Mouse (Mus musculus) left cerebral cortex, adult 8-10 months (tissue): ENCODE data around the gene Pax2. TPM values are rescaled to one million over a fixed set of nuclear protein-coding genes. Genes with fewer than 3 reads are reported as not detected.
"Not testable (repeated sequence)": the region's sequence is repeated elsewhere in the genome, so short reads cannot be mapped to it uniquely, and the experiment has no call there.

Experiments used
- DNase-seq, 2 experiments: peaks; one replicate each; pipeline ENCODE4 v3.0.0; 2022; ENCODE audit warnings: low spot score in 2 of 2
- microRNA-seq, 2 experiments: library from miRNA; unstranded; fragments of <30 nt; microRNA quantifications; one replicate each; pipeline ENCODE4 v1.2.0; 2022
- total RNA-seq, 4 experiments: library from RNA; stranded (reverse); gene quantifications; 2 replicates each; pipeline ENCODE4 v1.2.4; 2022

Pax2 gene
- total RNA-seq, 4 experiments from 2014 or later, result 0.11 to 0.37 (median 0.37) TPM; not detected in 1

DNA sequence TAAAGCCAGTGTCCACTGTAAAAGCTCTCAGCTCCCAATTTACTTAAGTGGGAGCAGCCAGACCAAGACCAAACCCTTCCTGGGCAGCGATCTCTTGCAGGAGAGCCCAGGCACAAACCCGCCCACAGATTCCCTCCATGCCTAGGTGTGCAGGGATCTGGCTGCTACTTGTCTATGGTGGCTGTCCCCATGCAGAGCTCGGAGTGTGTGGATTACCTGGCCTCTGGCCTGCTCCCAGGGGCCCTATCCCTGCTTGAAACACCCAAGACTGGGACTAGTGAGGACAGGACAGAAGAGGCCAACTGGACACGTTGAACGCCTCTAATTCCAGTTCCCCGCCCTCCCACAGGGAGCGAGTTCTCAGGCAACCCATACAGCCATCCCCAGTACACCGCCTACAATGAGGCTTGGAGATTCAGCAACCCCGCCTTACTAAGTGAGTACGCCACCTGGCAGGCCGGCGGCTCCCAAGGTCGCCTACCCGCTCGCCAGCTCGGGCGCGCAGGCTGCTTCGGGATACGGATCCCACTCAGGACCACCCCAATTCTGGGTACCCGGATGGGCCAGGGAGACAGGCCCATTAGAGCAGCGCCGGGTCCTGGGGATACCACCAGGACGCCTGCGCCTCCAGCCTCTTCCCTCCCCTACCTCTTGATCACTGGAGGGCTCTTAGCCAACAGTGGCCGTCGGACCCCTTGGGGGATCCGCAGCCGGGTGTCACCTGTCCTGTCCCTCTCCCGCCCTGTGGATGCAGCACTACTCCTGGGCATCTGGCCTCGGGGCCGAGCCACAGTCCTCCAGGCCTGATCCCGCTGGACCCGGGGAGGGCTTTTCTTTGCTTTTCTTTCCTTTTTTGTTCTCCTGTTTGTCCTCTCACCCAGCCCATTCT is 79.4 kb downstream of the Pax2 start:
- DNase-seq, result peak in 1 of 2 experiments; percentile 8

DNA sequence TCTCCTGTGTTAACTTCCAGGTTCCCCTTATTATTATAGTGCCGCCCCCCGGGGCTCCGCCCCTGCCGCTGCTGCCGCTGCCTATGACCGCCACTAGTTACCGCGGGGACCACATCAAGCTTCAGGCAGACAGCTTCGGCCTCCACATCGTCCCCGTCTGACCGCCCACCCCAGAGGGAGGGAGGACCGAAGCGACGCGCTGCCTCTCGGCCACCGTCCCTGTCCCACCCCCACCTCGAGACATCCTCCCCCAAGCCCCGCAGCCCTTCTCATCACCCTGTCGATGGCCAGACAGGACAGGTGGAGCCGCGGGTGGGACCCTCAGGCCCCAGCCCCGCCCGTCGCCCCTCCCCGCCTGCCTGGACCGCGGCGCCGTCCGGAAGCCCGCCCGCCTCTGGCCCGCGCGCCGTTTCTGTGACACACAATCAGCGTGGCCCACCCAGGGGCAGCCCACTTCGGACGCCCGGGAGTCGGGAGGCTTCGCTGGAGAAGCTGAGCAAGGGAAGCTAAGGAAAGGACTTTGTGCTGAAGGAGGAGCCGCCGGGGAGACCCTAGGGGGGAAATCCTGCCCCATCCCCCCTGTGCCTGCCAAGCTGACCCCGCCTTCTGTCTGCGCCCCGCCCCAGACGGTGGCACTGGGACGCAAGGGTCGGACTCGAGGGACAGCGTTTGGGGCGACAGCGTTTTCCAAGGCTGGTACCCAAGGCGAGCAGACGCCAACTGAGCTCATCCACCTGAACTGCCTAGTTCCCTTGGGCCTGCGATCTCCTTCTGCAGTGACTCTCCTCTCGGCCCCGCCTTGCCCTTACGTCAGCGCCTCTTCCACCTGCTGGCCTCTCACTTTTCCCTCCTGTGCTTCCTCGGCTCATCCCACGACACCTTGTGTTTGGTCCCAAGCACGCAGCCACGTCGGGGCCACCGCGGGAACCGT is 80.4 kb downstream of the Pax2 start:
- DNase-seq, result no peak

GRCm38 (mm10) chr19:44837426-44838205 is 81.8 kb downstream of the Pax2 start:
- no peak for DNase-seq

GRCm38 (mm10) chr19:44838321-44838720 is 82.5 kb downstream of the Pax2 start:
- no peak for DNase-seq

- not testable (repeated sequence) for DNase-seq
Measured at GRCm38 (mm10) chr19:44842661-44843060, 86.8 kb downstream of the Pax2 start.

GRCm38 (mm10) chr19:44849465-44849864 is 93.6 kb downstream of the Pax2 start:
- no peak for DNase-seq

DNA sequence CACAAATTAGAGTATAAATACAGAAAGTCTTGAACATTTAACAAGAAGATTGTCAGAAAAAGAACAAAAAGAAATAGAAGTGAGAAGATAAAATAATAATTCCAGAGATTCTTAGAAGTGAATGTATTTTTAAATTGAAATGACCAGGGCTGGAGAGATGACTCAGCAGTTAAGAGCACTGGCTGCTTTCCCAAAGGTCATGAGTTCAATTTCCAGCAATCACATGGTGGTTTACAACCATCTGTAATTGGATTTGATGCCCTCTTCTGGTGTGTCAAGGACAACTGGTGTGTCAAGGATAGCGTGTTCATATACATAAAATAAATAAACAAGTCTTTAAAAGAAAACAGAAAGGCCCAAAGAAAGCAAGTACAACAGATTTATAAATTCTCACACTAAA is 102.8 kb downstream of the Pax2 start:
- DNase-seq, result no peak

- DNase-seq, result no peak
Measured at GRCm38 (mm10) chr19:44868766-44869165, 112.9 kb downstream of the Pax2 start.

GRCm38 (mm10) chr19:44874186-44874898 is 118.5 kb downstream of the Pax2 start:
- DNase-seq, result no peak

DNA sequence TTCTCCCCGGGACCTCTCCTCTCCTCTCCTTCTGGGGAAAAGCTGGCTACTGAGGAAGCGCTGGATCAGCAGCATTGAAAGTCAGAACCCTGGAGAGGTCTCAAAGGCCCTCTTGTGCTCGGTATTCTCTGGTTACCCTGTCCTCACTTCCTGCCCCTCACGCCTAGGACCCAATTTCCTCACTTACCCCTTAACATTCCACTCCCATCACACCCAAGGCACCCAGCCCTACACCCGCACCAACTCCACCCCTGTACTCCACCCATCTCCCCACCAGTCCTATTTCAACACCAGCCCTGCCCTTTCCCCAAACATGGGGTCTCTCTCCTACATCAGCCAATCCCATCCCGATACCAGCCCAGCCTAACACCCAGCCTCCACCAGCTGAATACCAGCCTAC is 119.1 kb downstream of the Pax2 start:
- no peak for DNase-seq

DNA sequence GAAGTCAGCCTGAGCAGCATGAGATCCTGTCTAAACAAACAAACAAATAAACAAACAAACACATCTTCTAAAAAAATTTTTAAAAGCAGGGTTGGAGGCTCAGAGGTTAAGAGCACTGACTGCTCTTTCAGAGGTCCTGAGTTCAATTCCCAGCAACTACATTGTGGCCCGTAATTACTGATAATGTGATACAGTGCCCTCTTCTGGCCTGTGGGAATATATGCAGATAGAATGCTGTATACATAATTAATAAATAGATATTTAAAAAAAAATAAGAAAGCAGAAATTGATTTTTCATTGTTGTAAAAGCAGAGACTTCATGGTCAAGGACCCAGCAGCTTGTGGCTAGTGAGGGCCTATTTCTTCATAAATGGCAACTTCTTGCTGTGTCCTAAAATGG is 119.9 kb downstream of the Pax2 start:
- DNase-seq, result no peak

GRCm38 (mm10) chr19:44876529-44876928 is 120.7 kb downstream of the Pax2 start:
- no peak for DNase-seq

DNA sequence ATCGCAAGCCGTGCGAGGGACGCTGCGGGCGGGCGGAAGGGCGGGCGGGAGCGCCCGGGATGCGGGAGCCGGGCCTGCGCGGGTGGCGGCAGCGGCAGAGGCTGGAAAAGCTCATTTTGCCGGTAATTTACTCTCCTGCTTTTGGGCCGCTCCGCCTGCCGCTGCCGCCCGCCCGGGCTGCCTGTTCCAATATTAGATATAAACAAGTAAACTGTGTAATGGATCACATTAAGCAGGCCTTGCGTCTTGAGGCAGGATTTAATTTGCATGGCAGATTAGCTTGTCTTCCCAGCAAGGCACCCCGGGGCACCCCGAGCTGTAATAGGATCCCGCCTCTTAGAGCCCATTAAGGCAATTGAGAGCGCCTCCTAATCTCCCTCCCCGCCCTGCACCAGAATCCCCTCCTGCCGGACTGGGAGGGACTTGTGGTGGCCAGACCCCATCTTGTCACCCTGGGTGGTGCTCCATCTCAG is 126.7 kb downstream of the Pax2 start:
- DNase-seq, result no peak

- no peak for DNase-seq
Measured at GRCm38 (mm10) chr19:44884331-44884730, 128.5 kb downstream of the Pax2 start.

DNA sequence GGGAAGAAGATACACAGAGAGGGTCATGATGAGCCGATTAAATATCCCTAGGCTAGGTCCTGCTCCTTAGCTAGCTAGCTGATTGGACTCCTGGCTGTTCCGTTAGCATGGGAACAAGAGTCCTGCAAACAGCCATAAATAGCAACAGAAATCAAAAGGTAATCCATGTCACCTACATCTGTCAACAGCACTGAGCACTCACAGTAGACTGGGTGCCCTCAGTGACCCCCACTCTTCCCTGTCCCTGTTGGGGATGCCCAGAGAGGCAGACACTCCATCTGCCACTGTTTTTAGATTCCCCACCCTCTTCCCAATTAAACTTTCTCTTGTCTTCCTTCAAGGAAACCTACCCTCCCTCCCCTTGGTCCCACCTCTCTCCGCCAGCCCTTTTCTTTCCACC is 130.6 kb downstream of the Pax2 start:
- no peak for DNase-seq

Small RNA genes within 50 kb of the gene (microRNA-seq; reads per million reads assigned to microRNA genes)
- gene Mir6405, result 0 reads per million in 2 experiments

Other genes starting within 250 kb of the Pax2 start
- gene Sec31b, start 210.2 kb upstream of the Pax2 start, total RNA-seq, result 1 to 10 TPM in 1 of 4 experiments, under 1 TPM in 3; 0.25 to 1.4 (median 0.51) TPM
- gene Gm20538, start 203.2 kb upstream of the Pax2 start, total RNA-seq, result not detected
- gene Ndufb8, start 200.6 kb upstream of the Pax2 start, total RNA-seq, result 100 to 1,000 TPM; 359 to 428 (median 393) TPM
- gene Hif1an, start 193.2 kb upstream of the Pax2 start, total RNA-seq, result 10 to 100 TPM; 25.7 to 30.6 (median 28.8) TPM
- 10 to 100 TPM; 35.1 to 40.0 (median 37.9) TPM for gene Slf2, start 175.1 kb downstream of the Pax2 start, total RNA-seq
- gene Sema4g, start 233.1 kb downstream of the Pax2 start, total RNA-seq, result 10 to 100 TPM; 16.9 to 22.5 (median 20.0) TPM
- 10 to 100 TPM; 13.2 to 15.1 (median 14.2) TPM for gene Twnk, start 249.6 kb downstream of the Pax2 start, total RNA-seq